Mouse (Mus musculus): ENCODE measurements around the gene Snx30.

- no peak for TF ChIP-seq CTCF (IDR thresholded peaks at IDR 0.05; ENCODE audit: low read depth, low read length)
- TF ChIP-seq POLR2A (IDR thresholded peaks at IDR 0.05; ENCODE audit: extremely low read depth, insufficient read depth, low read length) = no peak
Observed at GRCm38 (mm10) chr4:59896000-59896399, 90.4 kb downstream of the Snx30 start.

Data from liver, adult 2 months (tissue).